Mouse (Mus musculus) regulatory T cell (primary cell): Measurements from ENCODE around the gene Gm5460.

Experiments
- in situ Hi-C: fragments of 300-600 bp; cut with MboI, MseI; formaldehyde crosslinking; loops from one replicate; pipeline ENCODE4 v1.15.1; 2025; ENCODE audit warnings: high pct_unique_total_duplicates

Gene Gm5460

DNA sequence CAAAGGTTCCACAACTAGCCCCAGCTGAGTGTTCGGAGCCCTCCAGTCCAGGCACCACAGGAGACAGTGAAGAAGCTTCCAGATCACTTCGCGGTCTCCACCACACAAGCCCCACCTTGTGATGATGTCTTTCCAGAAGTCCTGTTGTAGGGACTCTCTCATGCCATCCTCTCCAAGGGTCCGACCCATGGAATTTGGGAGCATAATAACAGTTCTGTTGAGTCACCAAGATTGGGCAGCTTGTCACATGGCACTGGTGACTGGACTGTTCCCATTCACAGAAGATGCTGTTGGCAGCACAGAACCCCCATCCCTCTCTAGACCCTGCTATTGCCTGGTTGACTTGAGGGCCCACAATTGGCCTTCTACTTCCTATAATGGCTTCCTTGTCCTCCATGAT is at the start of gene Gm5460:
Gm5460 (plus strand) TSS at position 378 of the 400 bp plus-strand sequence.
- in situ Hi-C loops: no loop called here

DNA sequence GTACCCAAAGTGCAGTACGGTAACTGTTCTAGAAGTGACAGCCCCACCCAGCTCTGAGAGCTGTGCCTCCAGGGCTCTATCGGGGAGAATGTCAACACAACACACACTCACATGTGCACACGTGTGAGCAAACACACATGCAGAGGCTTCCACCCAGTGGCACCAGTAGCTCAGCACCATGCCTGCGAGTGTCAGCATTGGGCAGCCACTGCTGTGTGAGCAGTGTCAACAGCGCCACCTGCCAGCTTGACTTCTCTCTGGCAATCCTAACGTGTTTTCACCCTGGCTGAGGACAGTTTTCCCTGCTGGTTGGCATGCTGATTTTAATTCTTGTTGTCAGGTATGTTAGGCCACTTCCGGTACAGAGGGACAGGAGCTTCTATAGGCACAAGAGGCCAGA is 43.9 kb upstream of the Gm5460 start:
- in situ Hi-C loops: no loop called here

DNA sequence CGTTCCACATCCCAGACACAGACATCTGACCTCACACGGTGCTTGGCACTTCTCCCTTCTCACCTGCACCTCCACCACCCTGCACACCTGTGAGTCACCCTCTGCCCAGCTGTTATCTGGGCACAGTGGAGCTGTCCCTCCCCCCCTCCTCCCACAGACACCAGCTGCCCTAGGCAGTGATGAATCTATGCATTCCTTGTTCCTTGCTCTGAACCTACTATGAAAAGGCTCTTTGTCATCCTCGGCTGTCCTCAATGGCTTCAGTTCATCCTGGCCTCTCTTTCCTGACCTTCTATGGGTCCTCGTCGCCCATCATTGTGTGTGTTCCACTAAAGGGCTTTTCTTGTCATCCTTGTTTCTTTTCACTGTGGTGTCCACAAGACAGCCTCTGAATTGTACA is 41.8 kb upstream of the Gm5460 start:
- in situ Hi-C loops: no loop called here

DNA sequence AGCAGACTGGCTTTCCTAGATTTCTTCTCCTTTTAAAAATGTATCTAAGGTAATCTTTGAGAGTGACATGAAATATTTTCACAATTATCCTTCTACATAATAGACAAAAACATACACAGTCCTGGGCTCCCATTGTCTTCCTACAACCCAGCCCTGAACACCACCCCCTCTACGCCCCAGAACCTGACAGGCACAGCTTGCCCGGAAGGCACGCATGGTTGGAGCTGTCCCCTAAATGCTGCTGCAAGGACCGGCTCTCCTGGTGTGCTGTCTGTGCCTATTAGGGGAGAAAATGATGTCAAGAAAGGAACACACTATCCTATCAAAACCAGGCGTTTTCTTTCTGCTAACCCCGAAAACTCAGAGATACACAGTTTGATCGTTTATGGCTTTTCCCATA is 38.8 kb upstream of the Gm5460 start:
- in situ Hi-C loops: no loop called here

DNA sequence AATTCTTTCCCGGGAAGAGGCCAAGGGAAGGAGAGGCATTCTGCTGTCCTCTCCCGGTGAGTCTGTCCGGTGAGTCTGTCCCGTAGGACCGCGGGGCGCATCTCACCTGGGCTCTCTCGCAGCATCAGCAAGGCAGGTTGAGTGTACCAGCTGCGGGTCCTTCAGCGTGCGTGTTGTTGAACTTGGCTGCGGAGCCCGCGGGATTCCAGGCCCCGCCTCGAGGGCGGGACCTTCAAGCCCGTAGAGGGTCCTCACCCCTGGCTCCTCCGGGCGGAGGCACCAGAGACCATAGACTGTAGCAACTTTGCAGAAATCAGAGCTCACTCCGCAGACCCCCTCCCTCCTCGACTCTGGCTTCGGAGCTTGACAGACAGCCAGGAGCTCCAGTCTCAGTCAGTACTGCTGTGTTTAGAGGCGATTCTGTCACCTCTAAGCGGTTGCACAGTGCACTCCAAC is 37.9 kb upstream of the Gm5460 start, which contains the start of gene Zfp488:
Zfp488 (minus strand) TSS at position 161 of the 456 bp plus-strand sequence.
- in situ Hi-C loops: no loop called here

DNA sequence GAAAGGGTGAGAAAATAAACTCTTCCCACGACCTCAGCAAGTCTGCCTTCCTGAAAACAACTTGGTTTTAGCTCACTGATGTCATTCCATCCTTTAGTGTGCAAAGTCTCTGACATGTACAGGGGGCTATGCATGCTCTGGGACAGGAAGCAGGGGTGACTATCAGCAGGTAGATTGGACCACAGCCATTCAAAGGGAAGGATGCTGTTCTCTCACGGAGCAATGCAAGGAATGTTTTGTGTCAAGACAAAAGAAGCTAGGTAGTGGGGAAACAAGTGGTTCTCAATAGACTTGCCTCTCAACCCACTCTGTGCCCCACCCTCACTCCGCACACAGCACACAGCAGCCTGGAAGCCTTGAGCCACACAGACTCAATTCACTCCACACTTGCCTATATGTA is 27.4 kb upstream of the Gm5460 start:
- in situ Hi-C loops: no loop called here

DNA sequence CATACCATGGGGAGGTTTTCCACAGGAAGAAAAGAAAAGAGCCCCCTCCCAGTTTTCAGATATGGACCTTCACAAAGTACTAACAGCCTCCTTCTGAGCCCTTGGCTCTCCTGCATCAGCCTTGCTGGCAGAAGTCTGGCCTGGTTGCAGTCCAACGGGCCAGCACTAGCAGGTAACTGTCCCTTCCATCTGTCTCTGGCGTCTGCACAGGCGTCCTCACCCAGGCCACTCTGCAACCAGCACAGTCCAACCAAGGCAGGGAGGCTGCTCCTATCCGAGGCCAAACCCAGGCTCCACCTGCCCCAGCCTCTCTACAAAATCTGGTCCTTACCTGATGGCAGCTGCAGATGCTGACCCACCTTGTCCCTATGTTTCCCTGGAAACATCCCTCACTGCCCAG is 24.6 kb upstream of the Gm5460 start:
- in situ Hi-C loops: no loop called here

DNA sequence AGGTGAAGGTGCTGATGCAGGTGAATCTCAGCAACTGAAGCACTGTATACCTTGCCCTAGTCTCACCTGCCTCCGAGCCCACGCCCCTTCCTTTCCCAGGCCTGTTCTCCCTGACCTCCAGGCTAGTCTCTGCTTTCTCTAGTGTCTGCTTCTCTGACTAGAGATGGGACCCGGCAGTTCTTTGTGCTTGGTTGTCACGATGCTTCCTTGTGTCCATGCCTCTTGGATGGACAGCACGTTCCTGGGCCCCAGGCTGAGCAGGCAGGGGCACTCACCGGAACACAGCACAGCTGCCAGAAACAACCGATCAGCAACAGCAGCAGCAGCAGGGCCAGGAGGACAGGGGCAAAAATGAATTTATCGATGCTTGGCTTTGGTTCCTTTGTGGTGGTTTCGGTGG is 23.5 kb upstream of the Gm5460 start:
- in situ Hi-C loops: no loop called here

DNA sequence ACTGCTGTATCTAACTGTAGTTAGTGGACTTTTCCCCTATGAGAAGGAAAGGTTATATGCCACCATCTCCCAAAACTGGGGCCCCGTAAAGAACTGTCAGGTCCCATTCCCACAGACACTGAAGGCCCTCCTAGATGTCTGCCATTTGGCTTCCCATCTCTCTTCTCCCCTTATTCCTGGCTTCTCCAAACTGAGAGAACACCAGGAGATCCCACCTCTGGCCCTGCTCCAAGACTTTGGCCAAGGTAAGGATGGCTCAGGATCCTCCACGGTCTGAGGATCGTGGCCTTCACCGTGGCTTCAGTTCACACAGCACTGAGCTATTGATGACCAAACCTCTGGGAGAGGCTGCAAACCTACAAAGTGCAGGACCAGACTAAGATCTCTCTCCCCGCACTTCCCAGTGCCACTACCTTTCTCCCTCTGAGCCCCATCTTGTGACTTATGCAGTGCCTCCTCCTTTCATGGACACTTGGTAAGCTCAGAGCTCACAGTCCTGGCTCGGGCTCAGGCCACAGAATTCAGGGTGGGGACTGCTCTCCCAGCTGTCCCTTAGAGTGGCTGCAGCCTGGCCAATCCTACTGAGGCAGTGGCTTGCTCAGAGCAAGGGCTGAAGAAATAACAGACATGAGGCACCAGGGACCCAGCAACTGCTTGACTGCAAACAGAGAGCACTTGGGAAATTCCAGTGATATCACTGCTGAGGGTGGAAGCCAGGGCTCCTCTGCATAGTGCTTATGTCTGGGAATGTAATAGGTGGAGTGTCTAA is 22.9 kb upstream of the Gm5460 start:
- in situ Hi-C loops: no loop called here

DNA sequence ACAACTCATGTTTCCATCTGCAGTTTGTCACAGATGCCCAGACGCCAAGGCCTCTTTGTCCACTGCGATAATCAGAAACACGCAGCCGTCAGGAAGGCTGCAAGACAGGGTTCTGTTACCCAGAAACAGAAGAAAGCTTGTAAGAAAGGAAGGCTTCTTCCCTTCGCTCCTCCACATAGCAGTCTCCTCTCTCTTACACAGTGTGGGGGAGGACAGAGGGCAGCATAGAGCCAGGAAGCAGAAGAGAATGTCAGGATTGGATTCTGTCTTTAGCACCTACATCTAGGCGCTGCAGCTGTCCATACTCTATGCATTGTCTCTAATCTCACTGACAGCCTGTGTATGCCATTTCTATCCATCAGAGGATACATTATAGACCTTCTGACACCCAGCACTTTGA is 19.1 kb upstream of the Gm5460 start:
- in situ Hi-C loops: no loop called here

DNA sequence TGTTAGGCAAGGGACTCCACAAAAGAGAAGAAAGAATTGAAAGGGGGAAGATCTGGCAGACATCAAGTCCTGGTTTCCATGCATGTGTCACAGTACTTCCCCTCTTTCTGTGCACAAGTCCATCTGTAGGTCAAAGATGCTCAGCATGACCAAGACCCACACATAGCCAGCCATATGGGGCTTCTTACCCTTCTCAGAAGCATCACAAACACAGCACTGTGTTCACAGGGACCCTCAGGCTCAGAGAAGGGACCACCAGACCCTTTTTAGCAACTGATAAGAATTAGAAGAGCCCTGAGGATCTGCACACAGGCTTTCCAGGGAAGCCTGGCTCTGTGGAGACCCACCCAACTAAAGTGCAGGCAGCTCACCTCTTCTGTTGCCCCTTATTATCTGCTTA is 16.5 kb upstream of the Gm5460 start:
- in situ Hi-C loops: no loop called here

DNA sequence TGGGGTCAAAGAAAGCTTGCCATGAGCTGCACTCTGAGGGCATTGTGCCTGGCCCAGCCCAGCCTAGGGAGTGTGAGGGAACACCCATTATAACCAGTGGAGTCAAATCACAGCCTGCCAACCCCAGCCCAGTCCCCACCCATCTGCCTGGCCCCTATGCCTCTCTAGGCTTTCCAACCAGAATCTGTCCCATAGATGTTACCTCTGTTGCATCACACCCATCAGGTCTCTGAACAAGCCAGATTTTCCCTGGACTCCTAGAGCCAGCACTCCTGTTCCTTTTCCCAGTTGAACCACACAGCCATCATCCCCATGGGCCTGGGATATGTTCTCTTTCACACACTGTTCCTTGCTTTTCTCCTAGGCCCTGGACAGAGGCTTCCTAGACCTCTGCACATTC is 15.1 kb upstream of the Gm5460 start:
- in situ Hi-C loops: no loop called here

DNA sequence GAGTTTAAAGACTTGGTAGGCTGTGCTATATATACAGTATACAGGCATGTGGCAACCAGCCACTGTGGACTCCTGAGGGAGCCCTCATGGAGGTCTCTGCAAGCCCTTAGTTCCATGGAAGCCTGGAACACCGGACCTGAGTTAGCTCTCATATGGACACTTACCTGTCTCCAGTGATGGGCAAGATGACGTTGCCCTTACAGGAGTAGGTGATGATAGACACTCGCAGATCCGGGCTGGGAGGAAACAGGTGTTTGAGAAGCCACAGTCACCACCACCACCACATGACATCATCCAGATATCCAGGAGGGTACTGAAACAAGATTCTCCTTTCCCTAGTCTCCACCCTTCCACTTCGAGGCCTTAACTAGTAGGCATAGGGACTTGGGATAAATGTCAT is 14.2 kb upstream of the Gm5460 start:
- in situ Hi-C loops: no loop called here

DNA sequence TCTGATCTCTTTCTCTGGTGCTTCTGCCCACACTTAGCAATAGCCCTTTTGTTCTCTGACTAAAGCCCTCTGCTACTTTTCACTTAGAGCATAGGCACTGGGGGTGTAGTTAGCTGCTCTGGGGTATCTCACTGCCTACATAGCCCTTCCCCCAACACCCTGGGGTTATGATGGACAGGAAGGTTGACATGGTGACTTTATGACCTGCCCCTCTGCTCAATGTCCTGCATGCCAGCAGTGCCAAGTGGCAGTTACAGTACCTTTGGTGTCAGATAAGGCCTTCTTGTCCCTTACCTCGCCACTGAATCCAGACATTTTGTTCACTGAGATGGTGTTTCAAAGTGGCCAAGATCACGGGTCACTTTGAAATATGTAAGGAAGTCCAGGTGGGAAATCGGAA is 1.5 kb upstream of the Gm5460 start, which contains the start of gene Gm30083:
Gm30083 (minus strand) TSS at position 120 of the 400 bp plus-strand sequence.
- in situ Hi-C loops: no loop called here

DNA sequence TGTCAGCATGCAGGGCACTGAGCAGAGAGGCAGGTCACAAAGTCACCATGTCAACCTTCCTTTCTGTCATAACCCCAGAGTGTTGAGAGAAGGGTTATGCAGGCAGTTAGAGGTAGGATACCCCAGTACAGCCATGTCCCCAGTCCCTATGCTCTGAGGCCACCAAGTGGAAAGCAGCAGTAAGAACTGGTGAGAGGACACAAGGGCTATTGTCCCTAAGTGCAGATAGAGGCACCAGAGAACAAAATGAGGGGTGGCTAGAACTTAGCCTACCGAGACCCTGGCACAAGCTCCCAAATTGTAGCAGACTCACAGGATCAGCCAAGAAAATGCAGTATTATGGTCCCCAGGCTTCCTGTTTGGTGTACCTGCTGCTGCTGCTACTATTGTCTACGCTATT is 380 bp downstream of the Gm5460 start:
- in situ Hi-C loops: no loop called here

DNA sequence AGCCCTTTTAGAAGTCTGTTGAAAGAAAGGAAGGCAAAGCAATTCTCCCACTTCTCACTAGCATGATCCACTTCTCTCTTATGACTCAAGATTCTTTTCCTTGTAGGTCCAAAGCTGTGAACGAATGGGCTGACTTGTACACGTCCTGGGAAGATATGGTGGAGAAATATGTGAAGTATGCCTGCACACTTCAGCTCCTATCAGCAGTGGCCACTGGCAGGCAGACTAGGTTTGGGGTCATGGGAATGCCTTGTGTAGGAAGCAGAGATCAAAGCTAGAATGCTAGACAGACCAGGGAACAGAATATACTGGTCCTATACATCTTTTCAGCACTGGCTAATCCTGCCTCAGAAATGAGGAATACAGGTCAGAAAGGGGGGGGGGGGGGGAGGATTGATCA is 10.2 kb downstream of the Gm5460 start:
- in situ Hi-C loops: loop anchor here (10.0 kb wide), 1 partner anchor 1558 kb away; no protein-coding TSS in a partner anchor

DNA sequence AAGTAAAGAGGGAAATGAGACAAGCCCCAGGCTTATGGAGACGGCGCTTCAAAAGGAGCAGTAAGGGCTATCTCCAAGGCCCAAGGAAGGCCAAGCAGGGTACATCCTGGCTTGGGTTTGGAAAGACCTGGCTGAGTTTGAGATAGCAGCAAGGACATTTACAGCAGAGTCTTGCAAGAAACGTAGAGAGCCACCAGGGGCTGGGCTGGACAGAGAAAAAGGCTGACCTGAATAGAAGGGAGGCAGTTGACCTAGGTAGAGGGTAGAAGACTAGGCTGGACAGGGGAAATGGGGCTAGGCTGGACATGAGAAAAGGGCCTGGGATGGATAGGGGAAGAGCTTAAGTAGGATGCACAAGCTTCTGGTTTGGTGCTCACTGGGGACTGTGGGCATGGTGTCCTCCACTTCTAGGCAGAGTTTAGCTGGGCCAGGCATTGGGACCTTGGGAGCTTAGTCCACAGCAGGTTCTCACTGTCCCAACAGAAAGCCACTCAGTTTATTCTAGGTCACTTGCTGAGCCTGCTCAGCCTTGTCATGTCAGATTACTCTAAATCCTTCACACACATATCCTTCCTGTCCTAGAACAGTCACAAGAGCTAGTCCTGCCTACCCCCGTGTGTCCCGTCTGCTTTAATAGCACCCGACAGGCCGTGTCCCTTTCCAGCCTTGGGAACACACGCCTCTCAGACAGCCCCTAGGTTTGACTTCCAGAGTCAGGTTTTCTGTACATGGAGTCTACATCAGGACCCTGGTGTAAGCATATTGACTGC is 17.5 kb downstream of the Gm5460 start:
- in situ Hi-C loops: no loop called here

DNA sequence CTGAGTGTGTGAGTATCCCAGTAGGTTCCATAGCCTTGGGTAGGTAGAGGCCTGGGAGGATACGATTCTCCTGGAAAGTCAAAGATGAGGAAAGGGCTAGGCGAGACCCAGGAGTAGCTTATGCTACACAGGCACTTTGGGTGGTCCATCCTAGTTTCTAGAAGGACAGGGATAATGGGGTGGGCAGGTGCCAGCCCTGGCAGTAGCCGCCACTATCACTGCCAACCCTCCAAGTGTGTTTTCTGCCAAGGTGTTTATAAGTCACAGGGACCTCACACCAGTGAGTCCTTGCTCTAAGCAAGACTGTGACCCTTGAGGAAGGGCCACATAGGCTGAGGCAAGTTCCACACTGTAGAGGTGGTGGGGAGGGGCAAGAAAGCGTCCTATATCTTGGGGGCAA is 24.7 kb downstream of the Gm5460 start:
- in situ Hi-C loops: no loop called here

DNA sequence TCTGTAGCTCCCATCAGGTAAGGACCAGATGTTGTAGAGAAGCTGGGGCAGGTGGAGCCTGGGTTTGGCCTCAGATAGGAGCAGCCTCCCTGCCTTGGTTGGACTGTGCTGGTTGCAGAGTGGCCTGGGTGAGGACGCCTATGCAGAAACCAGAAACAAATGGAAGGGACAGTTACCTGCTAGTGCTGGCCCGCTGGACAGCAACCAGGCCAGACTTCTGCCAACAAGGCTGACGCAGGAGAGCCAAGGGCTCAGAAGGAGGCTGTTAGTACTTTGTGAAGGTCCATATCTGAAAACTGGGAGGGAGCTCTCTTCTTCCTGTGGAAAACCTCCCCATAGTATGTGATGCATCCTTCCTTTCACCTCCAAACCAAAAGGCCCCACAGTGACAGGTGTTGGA is 26.8 kb downstream of the Gm5460 start:
- in situ Hi-C loops: no loop called here

DNA sequence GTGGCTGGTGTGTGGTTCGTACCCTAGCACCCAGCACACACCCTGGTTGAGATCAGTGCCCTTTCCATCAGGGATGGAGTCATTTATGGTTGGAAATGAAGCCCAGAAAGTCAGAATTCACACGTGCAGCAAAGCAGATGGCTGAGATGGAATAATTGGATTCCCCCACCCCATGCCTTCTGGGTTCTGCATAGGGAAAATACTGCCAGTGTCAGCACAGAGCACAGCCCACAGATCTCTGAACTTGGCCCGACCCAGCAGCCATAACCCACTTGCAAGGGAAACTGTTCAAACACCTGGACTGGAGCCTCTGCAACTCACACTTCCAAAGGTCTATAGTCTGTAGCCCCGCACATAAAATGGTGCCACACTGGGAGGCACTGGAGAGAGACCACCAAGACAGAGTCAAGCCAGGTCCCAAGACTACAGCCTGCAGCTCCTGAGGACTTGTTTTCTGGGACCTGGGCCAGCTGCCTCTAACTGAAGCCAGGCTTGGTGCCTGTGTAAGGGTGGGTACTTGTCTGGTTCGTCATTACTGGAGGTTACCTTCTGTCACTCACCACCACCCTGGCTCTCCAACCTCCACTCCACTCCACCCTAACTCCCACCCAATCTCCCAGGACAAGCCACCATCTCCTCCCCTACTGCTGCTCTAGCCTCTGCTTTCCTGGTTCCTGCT is 33.7 kb downstream of the Gm5460 start:
- in situ Hi-C loops: no loop called here

DNA sequence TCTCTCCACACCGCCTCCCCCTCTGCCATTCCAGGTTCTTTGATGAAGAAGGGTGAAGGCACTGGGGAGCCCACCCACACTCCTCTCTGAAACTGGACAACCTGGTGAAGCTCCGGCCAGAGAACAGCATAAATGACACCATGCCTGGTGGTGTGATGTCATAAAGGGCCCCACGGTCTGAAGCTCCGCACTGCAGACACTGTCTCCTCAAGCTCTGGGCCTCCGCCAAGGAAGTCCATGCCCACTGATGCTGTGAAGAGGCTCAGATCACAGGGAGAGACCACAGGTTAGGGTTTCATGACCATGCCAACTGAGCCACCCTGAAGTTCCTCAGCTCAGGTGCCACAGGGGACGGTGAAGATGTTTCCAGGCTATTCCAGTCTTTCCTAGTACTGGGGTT is 36.0 kb downstream of the Gm5460 start, which contains the start of gene Antxrl:
Antxrl (plus strand) TSS at position 192 of the 400 bp plus-strand sequence.
- in situ Hi-C loops: no loop called here

DNA sequence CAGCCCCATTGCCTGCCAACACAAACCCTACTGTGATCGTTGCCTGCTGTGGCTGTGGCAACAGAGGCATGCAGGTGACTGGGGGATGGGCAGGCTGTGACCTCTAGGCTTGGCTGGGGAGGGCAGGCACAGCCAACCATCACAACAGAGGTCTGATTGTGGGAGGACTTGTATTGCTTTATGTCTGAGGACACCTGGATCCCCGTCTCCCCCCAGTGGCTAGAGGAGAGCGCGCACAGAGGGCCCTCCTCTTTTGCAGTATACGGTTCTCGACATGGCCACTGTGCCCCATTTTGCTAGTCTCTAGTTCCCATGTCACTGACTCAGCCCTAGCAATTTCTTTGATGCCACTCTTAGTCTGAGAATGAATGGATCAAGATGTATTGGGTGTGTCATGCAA is 55.1 kb downstream of the Gm5460 start:
- in situ Hi-C loops: no loop called here
